In the genomic region with DNA sequence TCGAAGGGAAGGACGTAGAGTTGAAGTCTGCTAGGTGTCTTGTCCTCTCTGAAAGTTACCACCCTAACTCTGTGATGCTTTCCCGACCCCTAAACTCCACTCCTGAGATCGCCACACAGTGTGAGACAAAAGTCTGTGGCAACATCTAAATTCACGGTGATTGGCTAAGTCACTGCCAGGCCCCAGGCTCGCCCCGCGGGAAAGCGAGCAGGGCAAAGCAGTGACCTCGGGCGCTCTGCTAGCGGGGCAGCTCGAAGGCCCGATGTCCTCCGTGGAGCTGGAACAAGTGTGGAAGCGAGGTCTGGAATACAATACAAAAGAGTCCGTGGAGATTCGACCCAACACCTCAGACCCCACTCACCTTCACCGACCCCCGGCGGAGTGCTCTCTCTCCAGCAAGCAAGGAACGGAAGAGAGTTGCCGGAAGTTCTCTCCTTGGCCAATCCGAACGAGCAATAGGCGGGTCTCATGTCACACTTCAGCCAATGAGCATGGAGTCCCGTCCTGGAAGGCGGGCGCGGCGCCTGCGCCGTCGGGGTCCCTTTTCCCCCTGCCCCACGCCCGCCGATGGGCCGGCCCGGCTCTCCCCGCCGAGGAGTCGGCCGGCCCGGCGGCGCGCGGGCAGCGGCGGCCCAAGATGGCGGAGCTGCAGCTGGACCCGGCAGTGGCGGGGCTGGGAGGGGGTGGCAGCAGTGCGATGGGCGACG, we compare ENCODE assay signal across 8 mouse cellular contexts. TPM values are rescaled to one million over a fixed set of nuclear protein-coding genes. Genes with fewer than 3 reads are reported as not detected.
DNase-seq lines count a peak whose midpoint lies in the region; ATAC-seq and TF ChIP-seq lines count a peak whose summit lies in the region.

Gene Atp5h, minus strand, starts transcription at position 432 of the 707 bp plus-strand sequence.
Gene Kctd2, plus strand, starts transcription at position 598 of the 707 bp plus-strand sequence.

- TF ChIP-seq CTCF in liver, embryonic 14.5 days (IDR thresholded peaks at IDR 0.05; ENCODE audit: low read depth): no peak
- no peak for TF ChIP-seq CTCF in stomach, postnatal 0 days (IDR thresholded peaks at IDR 0.05; ENCODE audit: low read depth)

- H3K9ac ChIP-seq in heart, embryonic 15.5 days: peak within 1 kb of the TSS; percentile 98
- H3K9ac ChIP-seq in liver, embryonic 14.5 days (replicated peaks): peak within 1 kb of the TSS; percentile 95
- peak within 1 kb of the TSS; percentile 95 for H3K9ac ChIP-seq in neural tube, embryonic 11.5 days (ENCODE audit: low read length)
- peak within 1 kb of the TSS; percentile 92 for H3K9ac ChIP-seq in stomach, postnatal 0 days (ENCODE audit: low read length)

- DNase-seq in c-Kit-negative CD71-positive TER-119-positive erythroid progenitor cells, embryonic 14.5 days (ENCODE audit: low read depth, low spot score): peak; percentile 91
- DNase-seq in forebrain, embryonic 10.5 days (ENCODE audit: extremely low spot score, low spot score): peak; percentile 93
- DNase-seq in kidney, postnatal 25 days: peak; percentile 94 to 98
- peak; percentile 93 for DNase-seq in liver, embryonic 14.5 days (ENCODE audit: low read depth in 3 of 3, low spot score in 3 of 3)
- peak; percentile 98 for DNase-seq in neural tube, embryonic 11.5 days (ENCODE audit: low spot score)
- peak; percentile 96 for DNase-seq in stomach, postnatal 0 days (ENCODE audit: low spot score)

- ATAC-seq in CD4-positive, CD25-positive, alpha-beta regulatory T cell, adult 4 months: peak; percentile 98
- ATAC-seq in heart, embryonic 15.5 days (replicated peaks; ENCODE audit: insufficient number of reproducible peaks, insufficient read depth, low FRiP score, low read depth): peak; percentile 95
- ATAC-seq in liver, embryonic 14.5 days (ENCODE audit: insufficient read depth): peak; percentile 98
- ATAC-seq in neural tube, embryonic 11.5 days (ENCODE audit: insufficient read depth, low FRiP score, low TSS enrichment): peak; percentile 97
- peak; percentile 97 for ATAC-seq in stomach, postnatal 0 days (ENCODE audit: low FRiP score, low TSS enrichment)

- peaks cover 45% of the 10 kb centered on the region for H3K4me1 ChIP-seq in forebrain, embryonic 10.5 days
- H3K4me1 ChIP-seq in heart, embryonic 15.5 days (replicated peaks): peaks cover 59% of the 10 kb centered on the region
- peaks cover 13 to 17% of the 10 kb centered on the region in 2 experiments; a peak in 3 of 4 replicates for H3K4me1 ChIP-seq in liver, embryonic 14.5 days (replicated peaks; ENCODE audit: control insufficient read depth in 2 of 2, insufficient read depth in 2 of 2, low read length in 1 of 2)
- peaks cover 14% of the 10 kb centered on the region for H3K4me1 ChIP-seq in neural tube, embryonic 11.5 days (ENCODE audit: control insufficient read depth, insufficient read depth, low read length)
- peaks cover 8% of the 10 kb centered on the region; the same call in 1 of the 2 replicates for H3K4me1 ChIP-seq in stomach, postnatal 0 days (replicated peaks; ENCODE audit: control insufficient read depth, insufficient read depth)

- no peaks in the 10 kb centered on the region for H3K9me3 ChIP-seq in forebrain, embryonic 10.5 days
- no peaks in the 10 kb centered on the region for H3K9me3 ChIP-seq in heart, embryonic 15.5 days (replicated peaks)
- no peaks in the 10 kb centered on the region for H3K9me3 ChIP-seq in liver, embryonic 14.5 days (ENCODE audit: control insufficient read depth, low read length)
- no peaks in the 10 kb centered on the region for H3K9me3 ChIP-seq in neural tube, embryonic 11.5 days (ENCODE audit: control insufficient read depth, low read length)
- no peaks in the 10 kb centered on the region for H3K9me3 ChIP-seq in stomach, postnatal 0 days (ENCODE audit: control insufficient read depth, low read length)

- H3K27ac ChIP-seq in forebrain, embryonic 10.5 days: peak within 1 kb of the TSS; percentile 98
- H3K27ac ChIP-seq in heart, embryonic 15.5 days: peak within 1 kb of the TSS; percentile 90
- peak within 1 kb of the TSS; percentile 68 for H3K27ac ChIP-seq in liver, embryonic 14.5 days
- H3K27ac ChIP-seq in neural tube, embryonic 11.5 days (ENCODE audit: low read depth, low read length): peak within 1 kb of the TSS; percentile 75
- peak within 1 kb of the TSS; percentile 87 for H3K27ac ChIP-seq in stomach, postnatal 0 days (replicated peaks)

- no peak for TF ChIP-seq EP300 in liver, embryonic 14.5 days (IDR thresholded peaks at IDR 0.05; ENCODE audit: low read depth)
- TF ChIP-seq EP300 in stomach, postnatal 0 days (optimal IDR thresholded peaks at IDR 0.05): no peak

- WGBS in forebrain, embryonic 10.5 days: under 1% methylated on average over 56 of the region's 56 CpGs
- WGBS in heart, embryonic 15.5 days: under 1% methylated on average over 53 of the region's 56 CpGs
- under 1% methylated on average over 49 of the region's 56 CpGs for WGBS in liver, embryonic 14.5 days (ENCODE audit: insufficient replicate concordance)
- under 1% methylated on average over 54 of the region's 56 CpGs for WGBS in neural tube, embryonic 11.5 days
- under 1% methylated on average over 42 of the region's 56 CpGs for WGBS in stomach, postnatal 0 days

- H3K4me2 ChIP-seq in heart, embryonic 15.5 days: peak within 1 kb of the TSS; percentile 79
- H3K4me2 ChIP-seq in liver, embryonic 14.5 days (ENCODE audit: low read depth): peak within 1 kb of the TSS; percentile 93
- peak within 1 kb of the TSS; percentile 90 for H3K4me2 ChIP-seq in neural tube, embryonic 11.5 days (ENCODE audit: low read depth)
- peak within 1 kb of the TSS; percentile 97 for H3K4me2 ChIP-seq in stomach, postnatal 0 days (replicated peaks; ENCODE audit: low read depth)

- H3K36me3 ChIP-seq in forebrain, embryonic 10.5 days (replicated peaks): peaks cover 59% of the 10 kb centered on the region
- H3K36me3 ChIP-seq in heart, embryonic 15.5 days: peaks cover 35% of the 10 kb centered on the region
- peaks cover 26% of the 10 kb centered on the region for H3K36me3 ChIP-seq in liver, embryonic 14.5 days (replicated peaks; ENCODE audit: control insufficient read depth, insufficient read depth, low read depth)
- H3K36me3 ChIP-seq in neural tube, embryonic 11.5 days (ENCODE audit: control insufficient read depth, insufficient read depth, low read length): peaks cover 9% of the 10 kb centered on the region; the same call in 1 of the 2 replicates
- peaks cover 6% of the 10 kb centered on the region for H3K36me3 ChIP-seq in stomach, postnatal 0 days (ENCODE audit: control insufficient read depth, insufficient read depth, low read length)

- no peaks in the 10 kb centered on the region for H3K27me3 ChIP-seq in forebrain, embryonic 10.5 days (ENCODE audit: poor library complexity, severe bottlenecking)
- no peaks in the 10 kb centered on the region for H3K27me3 ChIP-seq in heart, embryonic 15.5 days
- H3K27me3 ChIP-seq in liver, embryonic 14.5 days (ENCODE audit: control insufficient read depth, insufficient read depth, low read length): no peaks in the 10 kb centered on the region
- H3K27me3 ChIP-seq in neural tube, embryonic 11.5 days (ENCODE audit: control insufficient read depth, insufficient read depth, low read length): no peaks in the 10 kb centered on the region
- H3K27me3 ChIP-seq in stomach, postnatal 0 days (ENCODE audit: control insufficient read depth, insufficient read depth, low read length): no peaks in the 10 kb centered on the region

- peak within 1 kb of the TSS; percentile 99 for H3K4me3 ChIP-seq in forebrain, embryonic 10.5 days
- H3K4me3 ChIP-seq in heart, embryonic 15.5 days: peak within 1 kb of the TSS; percentile 83
- H3K4me3 ChIP-seq in liver, embryonic 14.5 days (ENCODE audit: insufficient read depth in 1 of 2, low read depth in 2 of 2, low read length in 2 of 2): peak within 1 kb of the TSS; percentile 84 to 90
- peak within 1 kb of the TSS; percentile 96 for H3K4me3 ChIP-seq in neural tube, embryonic 11.5 days (ENCODE audit: low read depth, low read length)
- peak within 1 kb of the TSS; percentile 88 for H3K4me3 ChIP-seq in stomach, postnatal 0 days (ENCODE audit: low read depth, low read length)

RNA-seq across cellular contexts. Expression of gene Atp5h, which starts in this region (rescaled TPM):
- polyA plus RNA-seq in CD4-positive, CD25-positive, alpha-beta regulatory T cell, adult 4 months (2017; shearing (Covaris generic)): 100 to 1,000 TPM; 602 to 622 TPM
- 877 and 886 TPM in 2 replicates for polyA plus RNA-seq in forebrain, embryonic 10.5 days (2016; fragmentation: Nextera tagmentation; extraction: Ambion mirVana)
- polyA plus RNA-seq in heart, embryonic 15.5 days (2015; fragmentation: Nextera tagmentation; extraction: Ambion mirVana): 1,570 and 2,168 TPM in 2 replicates
- 212 and 334 TPM in 2 replicates for polyA plus RNA-seq in liver, embryonic 14.5 days (2012; rRNA removed)
- polyA plus RNA-seq in liver, embryonic 14.5 days (2014; fragmentation: Nextera tagmentation; extraction: Ambion mirVana): 616 and 620 TPM in 2 replicates
- 866 and 868 TPM in 2 replicates for polyA plus RNA-seq in neural tube, embryonic 11.5 days (2014; fragmentation: Nextera tagmentation; extraction: Ambion mirVana)
- polyA plus RNA-seq in stomach, postnatal 0 days (2015; fragmentation: Nextera tagmentation; extraction: Ambion mirVana): 883 and 916 TPM in 2 replicates

RNA-seq across cellular contexts. Expression of gene Kctd2, which starts in this region (rescaled TPM):
- 1 to 10 TPM; 8.3 to 9.1 TPM for polyA plus RNA-seq in CD4-positive, CD25-positive, alpha-beta regulatory T cell, adult 4 months (2017; shearing (Covaris generic))
- polyA plus RNA-seq in forebrain, embryonic 10.5 days (2016; fragmentation: Nextera tagmentation; extraction: Ambion mirVana): 8.9 and 10.3 TPM in 2 replicates
- 11.5 and 14.7 TPM in 2 replicates for polyA plus RNA-seq in heart, embryonic 15.5 days (2015; fragmentation: Nextera tagmentation; extraction: Ambion mirVana)
- 5.3 and 5.8 TPM in 2 replicates for polyA plus RNA-seq in liver, embryonic 14.5 days (2012; rRNA removed)
- 5.2 and 5.6 TPM in 2 replicates for polyA plus RNA-seq in liver, embryonic 14.5 days (2014; fragmentation: Nextera tagmentation; extraction: Ambion mirVana)
- polyA plus RNA-seq in neural tube, embryonic 11.5 days (2014; fragmentation: Nextera tagmentation; extraction: Ambion mirVana): 22.0 and 25.7 TPM in 2 replicates
- polyA plus RNA-seq in stomach, postnatal 0 days (2015; fragmentation: Nextera tagmentation; extraction: Ambion mirVana): 11.6 and 13.0 TPM in 2 replicates

Comparison
In these comparisons a context has a peak if more than half of its experiments do, and no peak if none do; other contexts are left out.
1. Peak in every context shown above with its lines: DNase-seq, ATAC-seq, H3K4me3 ChIP-seq and H3K27ac ChIP-seq.